Mouse (Mus musculus) thymus, postnatal 10 days (tissue): ENCODE data around the gene Ube4b.
"Not testable (repeated sequence)": the region's sequence is repeated elsewhere in the genome, so short reads cannot be mapped to it uniquely, and the experiment has no call there.

ENCODE experiments used
- DNase-seq, 2 experiments: peaks; one replicate each; pipeline ENCODE4 v3.0.0; 2021; ENCODE audit warnings: low spot score in 2 of 2

Gene Ube4b

GRCm38 (mm10) chr4:149426325-149427199 lies at the start of gene Ube4b:
Ube4b (minus strand) TSS chr4:149426749.
- peak; percentile 99 to 100 for DNase-seq

DNA sequence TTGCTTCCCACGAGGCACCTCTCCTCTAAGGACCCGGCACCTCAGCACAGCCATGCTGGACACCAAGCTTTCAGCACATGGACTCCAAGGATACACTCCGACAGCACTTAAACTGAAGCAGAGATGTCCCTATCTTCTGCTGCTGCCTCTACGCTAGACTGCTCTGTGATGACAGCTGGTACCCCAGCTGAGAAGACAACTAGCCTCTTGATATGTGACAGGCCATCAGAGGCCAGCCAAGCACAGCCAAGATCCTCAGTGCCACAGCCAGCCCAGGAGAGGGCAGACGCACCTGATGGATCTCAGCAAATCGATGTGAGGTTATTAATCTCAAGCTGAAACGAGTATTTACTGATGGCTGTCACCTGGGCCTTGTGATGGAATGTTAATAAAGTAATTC lies 48.5 kb upstream of the Ube4b start:
- DNase-seq = no peak

DNA sequence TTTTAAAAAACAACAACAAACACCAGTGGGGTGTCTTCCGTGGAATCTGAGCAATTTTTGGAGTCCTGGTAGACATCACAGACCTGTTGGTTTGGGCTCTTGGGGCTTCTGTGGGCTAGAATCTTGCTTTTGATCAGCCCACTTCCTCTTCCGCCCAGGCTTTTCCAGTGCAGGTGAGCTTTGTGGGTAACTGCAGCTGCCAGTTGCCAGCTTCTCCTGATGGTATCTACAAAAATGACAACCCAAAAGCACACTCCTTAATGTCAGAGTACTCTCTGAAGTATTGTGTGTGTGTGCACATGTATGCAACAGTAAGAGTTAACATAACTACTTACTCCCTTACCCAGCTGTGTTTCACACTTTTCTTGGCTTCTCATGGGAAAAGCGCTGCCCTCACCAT lies 43.0 kb upstream of the Ube4b start:
- peak; percentile 82 to 83 for DNase-seq

- no peak for DNase-seq
Observed at GRCm38 (mm10) chr4:149463435-149463950, 36.9 kb upstream of the Ube4b start.

GRCm38 (mm10) chr4:149462305-149462971 lies 35.9 kb upstream of the Ube4b start:
- DNase-seq = no peak

- DNase-seq = no peak
Observed at GRCm38 (mm10) chr4:149461579-149462304, 35.2 kb upstream of the Ube4b start.

DNA sequence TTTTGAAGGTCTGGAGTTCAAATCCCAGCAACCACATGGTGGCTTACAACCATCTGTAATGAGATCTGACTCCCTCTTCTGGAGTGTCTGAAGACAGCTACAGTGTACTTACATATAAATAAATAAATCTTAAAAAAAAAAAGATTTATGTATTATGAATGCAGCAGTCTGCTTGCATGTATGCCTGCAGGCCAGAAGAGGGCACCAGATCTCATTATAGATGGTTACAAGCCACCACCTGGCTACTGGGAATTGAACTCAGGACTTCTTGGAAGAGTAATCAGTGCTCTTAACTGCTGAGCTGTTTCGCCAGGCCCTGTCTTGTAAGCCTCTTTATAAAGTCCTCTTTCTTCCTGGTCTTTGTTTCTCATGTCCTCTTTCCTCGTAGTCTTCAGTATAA lies 33.9 kb upstream of the Ube4b start:
- not testable (repeated sequence) for DNase-seq

GRCm38 (mm10) chr4:149459425-149459824 lies 32.9 kb upstream of the Ube4b start:
- no peak for DNase-seq

- DNase-seq = no peak
Observed at GRCm38 (mm10) chr4:149458526-149458925, 32.0 kb upstream of the Ube4b start.

- DNase-seq = no peak
Observed at GRCm38 (mm10) chr4:149457831-149458430, 31.4 kb upstream of the Ube4b start.

DNA sequence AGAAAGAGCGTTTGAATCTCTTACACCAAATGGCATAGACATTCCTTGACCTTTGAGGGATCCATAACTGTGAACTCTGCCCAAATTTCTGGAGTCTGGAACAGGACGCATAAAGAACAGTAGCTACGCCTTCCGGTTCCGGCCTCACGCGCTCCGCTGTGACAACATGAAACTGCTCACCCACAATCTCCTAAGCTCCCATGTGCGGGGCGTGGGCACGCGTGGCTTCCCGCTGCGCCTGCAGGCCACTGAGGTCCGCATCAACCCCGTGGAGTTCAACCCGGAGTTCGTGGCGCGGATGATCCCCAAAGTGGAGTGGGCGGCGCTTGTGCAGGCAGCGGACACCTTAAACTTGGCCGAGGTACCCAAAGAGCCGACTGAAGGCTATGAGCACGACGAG lies 30.6 kb upstream of the Ube4b start:
- not testable (repeated sequence) for DNase-seq

GRCm38 (mm10) chr4:149454879-149455278 lies 28.3 kb upstream of the Ube4b start, which contains the start of gene Rbp7:
Rbp7 (minus strand) TSS chr4:149454978.
- no peak for DNase-seq

- DNase-seq = no peak
Observed at GRCm38 (mm10) chr4:149454263-149454662, 27.7 kb upstream of the Ube4b start.

GRCm38 (mm10) chr4:149453656-149454055 lies 27.1 kb upstream of the Ube4b start:
- peak; percentile 62 to 80 for DNase-seq

DNA sequence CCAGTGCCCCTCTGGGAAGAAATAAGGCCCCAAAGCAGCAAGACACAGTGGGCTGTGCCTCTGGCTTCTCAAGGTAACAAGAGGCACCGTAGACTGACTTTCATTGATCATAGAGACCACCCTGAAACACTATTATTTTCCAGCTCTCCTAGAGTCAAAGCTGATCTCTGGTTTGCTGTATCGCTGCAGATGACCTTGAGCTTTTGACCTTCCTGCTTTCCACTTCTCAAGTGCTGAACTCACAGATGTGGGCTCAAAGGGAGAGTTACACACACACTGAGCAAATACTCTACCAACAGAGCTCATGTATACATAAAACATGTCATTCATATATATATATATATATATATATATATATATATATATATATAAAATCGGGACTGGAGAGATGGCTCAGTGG lies 24.1 kb upstream of the Ube4b start:
- DNase-seq = no peak

DNA sequence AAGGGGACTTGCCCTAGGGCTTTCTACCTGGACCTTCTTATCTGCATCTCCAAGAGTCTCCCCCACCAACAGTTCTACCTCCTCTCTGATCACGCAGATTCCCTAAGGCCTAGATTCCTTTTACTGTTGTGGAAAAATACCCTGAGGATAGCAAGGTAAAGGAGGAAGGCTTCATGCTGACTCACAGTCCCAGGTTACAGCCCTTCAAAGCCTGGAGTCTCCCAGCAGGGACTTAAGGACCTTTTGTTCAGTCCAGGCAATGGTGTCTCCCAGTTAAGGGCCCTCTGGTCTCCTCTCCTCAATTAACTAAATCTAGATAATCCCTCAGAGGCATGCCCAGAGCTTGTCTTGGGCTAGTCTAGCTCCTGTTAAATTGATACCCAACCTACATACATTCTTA lies 19.8 kb upstream of the Ube4b start:
- no peak for DNase-seq

DNA sequence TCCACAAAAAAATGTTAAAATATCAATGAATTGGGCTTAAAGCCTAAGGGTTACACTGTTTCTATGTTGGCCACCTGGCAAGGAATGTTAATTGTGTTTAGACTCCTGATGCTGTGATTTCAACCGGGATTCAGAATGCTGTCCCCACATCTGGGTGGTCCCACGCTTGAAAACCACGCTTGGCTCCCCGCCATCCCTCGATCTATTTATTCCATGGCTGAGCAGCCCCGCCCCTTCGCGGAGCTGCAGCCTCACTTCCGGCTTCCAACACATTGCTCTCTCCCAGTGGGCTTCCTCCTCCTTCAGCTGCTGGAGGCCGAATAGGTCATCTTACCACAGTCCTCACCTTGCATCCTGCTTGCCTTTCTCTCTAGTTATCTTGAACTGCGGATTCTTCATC lies 19.3 kb upstream of the Ube4b start:
- peak; percentile 31 to 33 for DNase-seq

- peak; percentile 82 to 85 for DNase-seq
Observed at GRCm38 (mm10) chr4:149444964-149445701, 18.6 kb upstream of the Ube4b start.

DNA sequence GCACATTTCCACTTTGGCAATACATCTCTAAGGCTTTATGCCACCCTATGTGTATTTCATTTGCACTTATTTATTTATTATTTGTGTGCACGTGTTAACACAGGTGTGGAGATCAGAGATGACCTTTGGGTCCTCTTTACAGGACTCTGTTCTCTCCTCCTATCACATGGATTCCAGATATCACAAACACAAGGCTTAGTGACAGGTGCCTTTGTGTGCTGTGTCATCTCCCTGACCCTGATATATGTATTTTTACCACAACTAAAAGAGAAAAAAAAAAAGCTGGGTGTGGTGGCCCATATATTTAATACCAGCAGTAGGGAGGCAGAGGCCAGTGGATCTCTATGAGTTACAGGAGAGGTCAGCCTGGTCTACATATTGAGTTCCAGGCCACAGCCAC lies 17.9 kb upstream of the Ube4b start:
- DNase-seq = no peak

GRCm38 (mm10) chr4:149442436-149442835 lies 15.9 kb upstream of the Ube4b start:
- no peak for DNase-seq

GRCm38 (mm10) chr4:149440576-149440975 lies 14.0 kb upstream of the Ube4b start:
- no peak for DNase-seq
